Mouse (Mus musculus): Measurements from ENCODE around the gene Arntl2. TPM values are rescaled to one million over a fixed set of nuclear protein-coding genes. Genes with fewer than 3 reads are reported as not detected.

Arntl2 gene
- total and polyA plus RNA-seq, 3 experiments, result not detected

- Histone ChIP-seq H3K27ac (ENCODE audit: insufficient read depth, low read depth) (no peak overlapping the region), H3K36me3 (replicated peaks in 1 of 2; ENCODE audit: control insufficient read depth in 1 of 2, insufficient read depth in 1 of 2, low read length in 1 of 2) (no peaks in the 10 kb centered on the region), H3K9ac (ENCODE audit: insufficient read depth, low read depth) (no peak overlapping the region), H3K4me2 (ENCODE audit: insufficient read depth, low read depth, poor library complexity, severe bottlenecking) (no peak overlapping the region; the same call in 1 of the 2 replicates), H3K9me3 (replicated peaks; ENCODE audit: low read length) (no peaks in the 10 kb centered on the region), H3K4me1 (ENCODE audit: control insufficient read depth in 1 of 2, insufficient read depth in 2 of 2) (no peaks in the 10 kb centered on the region), H3K79me2 (replicated peaks; ENCODE audit: control insufficient read depth, extremely low read depth, insufficient read depth, poor library complexity, severe bottlenecking) (no peaks in the 10 kb centered on the region), H3K27me3 (replicated peaks) (no peaks in the 10 kb centered on the region), H3K4me3 (replicated peaks in 1 of 3; ENCODE audit: low read depth in 2 of 3, low read length in 2 of 3, poor library complexity in 1 of 3) (no peak overlapping the region)
- DNase-seq (ENCODE audit: extremely low read depth), result no peak
- TF ChIP-seq ZC3H11A (IDR thresholded peaks at IDR 0.05; ENCODE audit: low read depth, low read length) (no peak), KAT2A (IDR thresholded peaks at IDR 0.05; ENCODE audit: insufficient replicate concordance, low read length) (no peak), ETS1 (conservative IDR thresholded peaks at IDR 0.05; ENCODE audit: low read depth, low read length) (no peak)
- in situ Hi-C loops (cut with MboI; ENCODE audit: low pct_ligation_motif_present, low pct_unique_long_range_greater_than_20kb, low sequenced_read_pairs) (no loop called here), dilution Hi-C loops (cut with MboI; ENCODE audit: extremely low pct_ligation_motif_present, extremely low pct_unique_long_range_greater_than_20kb, low sequenced_read_pairs) (no loop called here)
Observed at GRCm38 (mm10) chr6:146825487-146825773, 29.6 kb downstream of the Arntl2 start.

GRCm38 (mm10) chr6:146831320-146831719, 35.5 kb downstream of the Arntl2 start:
- Histone ChIP-seq H3K4me1 (ENCODE audit: control insufficient read depth in 1 of 2, insufficient read depth in 2 of 2) (no peaks in the 10 kb centered on the region), H3K79me2 (replicated peaks; ENCODE audit: control insufficient read depth, extremely low read depth, insufficient read depth, poor library complexity, severe bottlenecking) (no peaks in the 10 kb centered on the region), H3K9me3 (replicated peaks; ENCODE audit: low read length) (no peaks in the 10 kb centered on the region), H3K4me3 (replicated peaks in 1 of 3; ENCODE audit: low read depth in 2 of 3, low read length in 2 of 3, poor library complexity in 1 of 3) (no peak overlapping the region), H3K9ac (ENCODE audit: insufficient read depth, low read depth) (no peak overlapping the region), H3K27me3 (replicated peaks) (no peaks in the 10 kb centered on the region), H3K36me3 (replicated peaks in 1 of 2; ENCODE audit: control insufficient read depth in 1 of 2, insufficient read depth in 1 of 2, low read length in 1 of 2) (no peaks in the 10 kb centered on the region), H3K4me2 (ENCODE audit: insufficient read depth, low read depth, poor library complexity, severe bottlenecking) (no peak overlapping the region), H3K27ac (ENCODE audit: insufficient read depth, low read depth) (no peak overlapping the region)
- no peak for DNase-seq (ENCODE audit: extremely low read depth)
- in situ Hi-C loops (cut with MboI; ENCODE audit: low pct_ligation_motif_present, low pct_unique_long_range_greater_than_20kb, low sequenced_read_pairs) (loop anchor here (10.0 kb wide), 2 partner anchors 133 to 163 kb away; no protein-coding TSS in a partner anchor), dilution Hi-C loops (cut with MboI; ENCODE audit: extremely low pct_ligation_motif_present, extremely low pct_unique_long_range_greater_than_20kb, low sequenced_read_pairs) (no loop called here)
- no peak for TF ChIP-seq E2F4 (IDR thresholded peaks at IDR 0.05; ENCODE audit: insufficient replicate concordance, low read depth, low read length)
- no peak for TF ChIP-seq HCFC1 (IDR thresholded peaks at IDR 0.05; ENCODE audit: low read depth, low read length)

GRCm38 (mm10) chr6:146833485-146834314, 37.8 kb downstream of the Arntl2 start:
- peak; percentile 66 for DNase-seq (ENCODE audit: extremely low read depth)
- Histone ChIP-seq H3K27me3 (replicated peaks) (no peaks in the 10 kb centered on the region), H3K4me3 (replicated peaks in 1 of 3; ENCODE audit: low read depth in 2 of 3, low read length in 2 of 3, poor library complexity in 1 of 3) (no peak overlapping the region), H3K4me2 (ENCODE audit: insufficient read depth, low read depth, poor library complexity, severe bottlenecking) (no peak overlapping the region), H3K79me2 (replicated peaks; ENCODE audit: control insufficient read depth, extremely low read depth, insufficient read depth, poor library complexity, severe bottlenecking) (no peaks in the 10 kb centered on the region), H3K36me3 (replicated peaks in 1 of 2; ENCODE audit: control insufficient read depth in 1 of 2, insufficient read depth in 1 of 2, low read length in 1 of 2) (no peaks in the 10 kb centered on the region), H3K4me1 (ENCODE audit: control insufficient read depth in 1 of 2, insufficient read depth in 2 of 2) (no peaks in the 10 kb centered on the region), H3K27ac (ENCODE audit: insufficient read depth, low read depth) (no peak overlapping the region), H3K9ac (ENCODE audit: insufficient read depth, low read depth) (no peak overlapping the region), H3K9me3 (replicated peaks; ENCODE audit: low read length) (no peaks in the 10 kb centered on the region)
- in situ Hi-C loops (cut with MboI; ENCODE audit: low pct_ligation_motif_present, low pct_unique_long_range_greater_than_20kb, low sequenced_read_pairs), result loop anchor here (10.0 kb wide), 2 partner anchors 131 to 161 kb away; no protein-coding TSS in a partner anchor
- dilution Hi-C loops (cut with MboI; ENCODE audit: extremely low pct_ligation_motif_present, extremely low pct_unique_long_range_greater_than_20kb, low sequenced_read_pairs), result no loop called here
- TF ChIP-seq ELF1 (IDR thresholded peaks at IDR 0.05; ENCODE audit: low read depth, low read length) (no peak), USF2 (conservative IDR thresholded peaks at IDR 0.05; ENCODE audit: low read depth, low read length) (no peak), MXI1 (IDR thresholded peaks at IDR 0.05; ENCODE audit: low read depth, low read length) (no peak), CHD1 (IDR thresholded peaks at IDR 0.05; ENCODE audit: low read depth, low read length) (no peak), TBP (conservative IDR thresholded peaks at IDR 0.05; ENCODE audit: low read depth, low read length) (no peak), RCOR1 (conservative IDR thresholded peaks at IDR 0.05; ENCODE audit: low read depth, low read length) (no peak), EP300 (IDR thresholded peaks at IDR 0.05; ENCODE audit: low read length) (no peak), MAFK (IDR thresholded peaks at IDR 0.05; ENCODE audit: insufficient replicate concordance, low read length) (no peak), MYC (IDR thresholded peaks at IDR 0.05; ENCODE audit: low read depth, low read length) (no peak), CTCF (conservative IDR thresholded peaks at IDR 0.05 in 1 of 2, IDR thresholded peaks at IDR 0.05 in 1 of 2; ENCODE audit: low read depth in 2 of 2, low read length in 2 of 2) (peak; percentile 60 to 88), E2F4 (IDR thresholded peaks at IDR 0.05; ENCODE audit: insufficient replicate concordance, low read depth, low read length) (no peak), ZMIZ1 (IDR thresholded peaks at IDR 0.05; ENCODE audit: low read depth, low read length) (no peak), JUN (IDR thresholded peaks at IDR 0.05; ENCODE audit: insufficient read depth, low read depth, low read length) (no peak), ETS1 (conservative IDR thresholded peaks at IDR 0.05; ENCODE audit: low read depth, low read length) (no peak), RAD21 (IDR thresholded peaks at IDR 0.05; ENCODE audit: low read depth, low read length) (peak; percentile 82), CHD2 (IDR thresholded peaks at IDR 0.05; ENCODE audit: low read length) (no peak), ZKSCAN1 (IDR thresholded peaks at IDR 0.05; ENCODE audit: borderline replicate concordance, low read depth, low read length) (no peak), JUND (conservative IDR thresholded peaks at IDR 0.05; ENCODE audit: low read depth, low read length) (no peak), NRF1 (IDR thresholded peaks at IDR 0.05; ENCODE audit: low read depth, low read length) (0 out of 2 replicates have a peak, but pooled peaks have one; percentile 47), POLR2AphosphoS2 (IDR thresholded peaks at IDR 0.05; ENCODE audit: low read depth, low read length) (no peak), UBTF (IDR thresholded peaks at IDR 0.05; ENCODE audit: low read depth, low read length) (no peak)

Data from CH12.LX (cell line).